Mouse (Mus musculus) spleen, adult 18-20 months (tissue): ENCODE results near the gene Myt1l.

Experiments used
- DNase-seq, 2 experiments: peaks; one replicate each; pipeline ENCODE4 v3.0.0; 2022; ENCODE audit warnings: mixed read lengths in 2 of 2

Gene Myt1l

DNA sequence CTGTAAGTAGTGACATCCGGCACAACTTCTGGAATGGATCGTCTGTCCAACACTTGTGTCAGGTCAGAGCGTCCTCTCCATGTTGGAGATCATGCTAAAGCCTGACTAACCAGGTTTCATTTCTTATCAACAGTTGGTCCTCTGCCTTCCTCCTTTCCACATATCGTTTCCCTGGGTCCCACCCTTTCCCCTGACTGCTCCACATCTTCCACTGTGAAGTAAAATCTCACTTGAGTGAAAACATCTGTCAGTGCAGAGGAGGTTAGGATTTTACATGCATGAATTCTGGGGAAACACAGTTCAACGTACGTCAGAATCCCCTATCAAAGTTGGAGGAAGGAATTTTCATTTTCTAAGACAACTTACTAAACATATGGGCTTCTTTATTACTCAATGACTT, 444.3 kb downstream of the Myt1l start:
- no peak for DNase-seq
